Mouse (Mus musculus): ENCODE measurements around the gene Neurl4.

GRCm38 (mm10) chr11:69867335-69867734 is 33.5 kb upstream of the Neurl4 start:
- no peak for TF ChIP-seq CTCF (IDR thresholded peaks at IDR 0.05; ENCODE audit: borderline replicate concordance, insufficient read depth, low read depth, low read length)
- TF ChIP-seq POLR2A (IDR thresholded peaks at IDR 0.05; ENCODE audit: borderline replicate concordance, insufficient read depth, low read length), result no peak

Data from cerebellum, adult 2 months (tissue).